Mouse (Mus musculus) ES-E14 (cell line): ENCODE measurements around the gene Frem1. TPM values are rescaled to one million over a fixed set of nuclear protein-coding genes. Genes with fewer than 3 reads are reported as not detected.

Experiments
- DNase-seq: peaks from one replicate; pipeline ENCODE4 v3.0.0-alpha.2; 2013; ENCODE audit warnings: low read depth, low spot score
- H3K27ac ChIP-seq: 2 replicates; pipeline ENCODE4 v1.5.1; 2012; ENCODE audit warnings: low read depth, mild to moderate bottlenecking, low read length, moderate library complexity, mixed read lengths; ENCODE audit not compliant: poor library complexity, insufficient read depth, severe bottlenecking
- H3K36me3 ChIP-seq: 2 replicates; pipeline ENCODE4 v1.6.1; 2012; ENCODE audit warnings: mild to moderate bottlenecking, low read length, moderate library complexity, mixed read lengths; ENCODE audit not compliant: control insufficient read depth, poor library complexity, insufficient read depth, severe bottlenecking
- H3K4me1 ChIP-seq, 2 experiments: fragments of 150-350 bp in 1 of 2; sonication (generic) in 1 of 2; 2 replicates each; pipeline ENCODE4 v1.6.1; 2012; ENCODE audit warnings: low read length in 2 of 2, mild to moderate bottlenecking in 1 of 2, mixed read lengths in 1 of 2; ENCODE audit not compliant: control insufficient read depth in 2 of 2, insufficient read depth in 2 of 2, poor library complexity in 1 of 2
- H3K4me3 ChIP-seq, 2 experiments: fragments of 150-350 bp in 1 of 2; sonication (generic) in 1 of 2; 2 replicates each; pipeline ENCODE4 v1.5.1; 2012; ENCODE audit warnings: low read length in 2 of 2, low read depth in 1 of 2, mild to moderate bottlenecking in 1 of 2, mixed read lengths in 1 of 2; ENCODE audit not compliant: insufficient read depth in 1 of 2, poor library complexity in 1 of 2, severe bottlenecking in 1 of 2
- H3K9ac ChIP-seq: 2 replicates; pipeline ENCODE4 v1.6.1; 2012; ENCODE audit warnings: low read depth, mild to moderate bottlenecking, low read length, mixed read lengths; ENCODE audit not compliant: poor library complexity, insufficient read depth, severe bottlenecking
- H3K9me3 ChIP-seq: fragments of 150-350 bp; sonication (generic); 2 replicates; pipeline ENCODE4 v1.6.1; 2012; ENCODE audit warnings: low read depth, mild to moderate bottlenecking, low read length; ENCODE audit not compliant: control insufficient read depth, insufficient read depth
- CHD2 ChIP-seq: IDR thresholded peaks from 2 replicates; pipeline ENCODE4 v1.6.1; 2014; ENCODE audit warnings: mild to moderate bottlenecking, low read depth, low read length, inconsistent platforms
- HCFC1 ChIP-seq: IDR thresholded peaks from 2 replicates; pipeline ENCODE4 v1.6.1; 2012; ENCODE audit warnings: low read length, inconsistent platforms, borderline replicate concordance; ENCODE audit not compliant: insufficient read depth
- MAFK ChIP-seq: IDR thresholded peaks from 2 replicates; pipeline ENCODE4 v1.6.1; 2014; ENCODE audit warnings: mild to moderate bottlenecking, low read depth, low read length, inconsistent platforms; ENCODE audit not compliant: insufficient read depth
- ZC3H11A ChIP-seq: IDR thresholded peaks from 2 replicates; pipeline ENCODE4 v1.6.1; 2012; ENCODE audit warnings: low read depth, mild to moderate bottlenecking, inconsistent platforms, low read length, borderline replicate concordance
- ZNF384 ChIP-seq: IDR thresholded peaks from 2 replicates; pipeline ENCODE4 v1.6.1; 2012; ENCODE audit warnings: low read depth, low read length, inconsistent platforms
- in situ Hi-C, 2 experiments: fragments of 600-800 bp; cut with MboI; formaldehyde crosslinking; loops; one replicate each; pipeline ENCODE4 v1.15.1; 2025; ENCODE audit warnings: low sequenced_read_pairs in 2 of 2, inconsistent platforms in 1 of 2; ENCODE audit not compliant: unreplicated experiment in 2 of 2
- total RNA-seq: library from RNA; depleted of rRNA; stranded (reverse); fragments of 300-350 nt; gene quantifications from 2 replicates; pipeline ENCODE4 v1.2.3, GENCODE M21; 2012

The Frem1 gene
- total RNA-seq, 1 experiment = 0.58 TPM

GRCm38 (mm10) chr4:82864974-82865699 is 187.0 kb downstream of the Frem1 start:
- no peak for DNase-seq
- Histone ChIP-seq H3K36me3 (no peaks in the 10 kb centered on the region), H3K27ac (no peak overlapping the region), H3K4me1 (no peaks in the 10 kb centered on the region), H3K9me3 (no peaks in the 10 kb centered on the region), H3K4me3 (no peak overlapping the region), H3K9ac (no peak overlapping the region)
- TF ChIP-seq ZC3H11A (no peak), ZNF384 (no peak)
- in situ Hi-C loops = no loop called here

DNA sequence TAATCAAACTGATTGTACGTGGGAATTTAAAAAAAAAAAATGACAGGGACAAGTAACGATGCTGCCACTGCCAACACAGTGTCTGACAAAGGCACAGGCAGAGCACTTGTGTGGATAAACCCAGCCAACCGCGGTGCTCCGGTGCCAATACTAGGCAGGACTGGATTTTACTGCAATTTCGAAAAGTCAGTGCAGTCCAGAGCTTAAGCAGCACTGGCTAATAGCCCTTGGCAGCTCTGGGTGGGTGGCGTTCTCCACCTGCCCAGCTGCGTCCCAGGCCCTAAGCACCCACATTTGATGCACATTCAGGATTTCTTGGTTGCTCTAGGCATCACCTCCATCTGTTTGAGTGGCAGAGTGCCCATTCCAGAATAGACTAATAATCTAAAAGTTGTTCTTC is 188.8 kb downstream of the Frem1 start:
- in situ Hi-C loops = no loop called here
- peaks cover 0 to 2% of the 10 kb centered on the region in 2 experiments; a peak in 1 of 4 replicates for H3K4me1 ChIP-seq
- TF ChIP-seq ZC3H11A = no peak
- no peak for TF ChIP-seq HCFC1
- no peak for TF ChIP-seq ZNF384
- TF ChIP-seq MAFK = no peak
- no peak for TF ChIP-seq CHD2
- no peak overlapping the region for H3K4me3 ChIP-seq
- no peak overlapping the region for H3K9ac ChIP-seq
- H3K36me3 ChIP-seq = no peaks in the 10 kb centered on the region
- DNase-seq = no peak
- no peaks in the 10 kb centered on the region for H3K9me3 ChIP-seq
- H3K27ac ChIP-seq = no peak overlapping the region

DNA sequence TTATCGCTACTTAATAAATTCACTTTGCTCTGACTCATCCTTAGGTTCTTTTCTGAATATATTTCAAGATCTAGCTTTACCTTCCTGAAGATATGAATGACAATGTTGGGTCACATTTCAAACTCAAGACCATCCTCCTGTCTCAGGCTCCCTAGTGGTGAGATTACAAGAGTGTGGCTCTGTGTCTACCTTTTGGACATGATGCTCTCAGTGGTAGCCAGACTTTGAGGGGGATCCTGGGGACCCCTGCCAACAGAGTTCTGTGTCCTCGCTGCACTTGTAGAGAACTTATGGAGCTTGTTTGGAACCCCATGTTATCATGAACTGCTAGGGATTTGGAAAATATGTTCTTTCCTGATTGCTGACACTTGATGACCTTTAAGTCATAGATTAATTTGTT is 190.7 kb downstream of the Frem1 start:
- peaks cover 0 to 2% of the 10 kb centered on the region in 2 experiments; a peak in 1 of 4 replicates for H3K4me1 ChIP-seq
- no peak overlapping the region for H3K9ac ChIP-seq
- DNase-seq = no peak
- H3K27ac ChIP-seq = no peak overlapping the region
- TF ChIP-seq MAFK = no peak
- no peak for TF ChIP-seq ZC3H11A
- TF ChIP-seq HCFC1 = no peak
- TF ChIP-seq ZNF384 = no peak
- no peak for TF ChIP-seq CHD2
- H3K9me3 ChIP-seq = no peaks in the 10 kb centered on the region
- no peak overlapping the region for H3K4me3 ChIP-seq
- in situ Hi-C loops = no loop called here
- no peaks in the 10 kb centered on the region for H3K36me3 ChIP-seq

DNA sequence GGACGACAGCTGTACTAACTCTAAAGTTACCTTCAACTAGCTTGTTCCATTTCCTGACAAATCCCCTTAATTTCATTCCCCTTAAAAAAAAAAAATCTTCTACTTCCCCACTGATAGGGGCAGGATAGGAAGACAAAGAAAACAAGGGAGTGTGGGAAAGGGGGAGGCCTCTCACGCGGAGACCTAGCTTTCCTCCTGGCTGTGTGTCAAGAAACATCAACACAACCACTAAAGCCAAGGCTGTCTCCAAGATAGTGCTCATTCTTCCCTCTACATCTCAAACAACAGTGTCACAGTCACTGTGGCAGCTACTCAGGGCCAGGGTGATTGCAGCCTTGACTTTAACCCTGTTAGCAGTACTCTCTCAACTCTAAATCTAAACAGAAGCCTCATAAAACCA is 191.6 kb downstream of the Frem1 start:
- in situ Hi-C loops = no loop called here
- H3K36me3 ChIP-seq = no peaks in the 10 kb centered on the region

More for the DNA sequence above, 191.6 kb downstream of the Frem1 start:
- Histone ChIP-seq H3K9ac (no peak overlapping the region), H3K4me3 (no peak overlapping the region), H3K27ac (no peak overlapping the region), H3K9me3 (no peaks in the 10 kb centered on the region), H3K4me1 (peaks cover 0 to 2% of the 10 kb centered on the region in 2 experiments; a peak in 1 of 4 replicates)
- no peak for TF ChIP-seq ZNF384
- no peak for TF ChIP-seq MAFK
- no peak for TF ChIP-seq HCFC1
- TF ChIP-seq ZC3H11A = no peak
- no peak for TF ChIP-seq CHD2
- no peak for DNase-seq
